Mouse (Mus musculus) adrenal gland, adult 8-10 months (tissue): ENCODE measurements around the gene Rcc1. TPM values are rescaled to one million over a fixed set of nuclear protein-coding genes. Genes with fewer than 3 reads are reported as not detected.
A peak's percentile ranks its signal among the peaks of the same experiment; 100 is the strongest.

ENCODE experiments used
- DNase-seq: peaks from one replicate; pipeline ENCODE4 v3.0.0; 2022
- total RNA-seq, 4 experiments: library from RNA; stranded (reverse); gene quantifications; 2 replicates each; pipeline ENCODE4 v1.2.4; 2022

Gene Rcc1
- total RNA-seq, 4 experiments from 2014 or later = 12.7 to 18.0 (median 15.7) TPM

- no peak for DNase-seq
Observed at GRCm38 (mm10) chr4:132355403-132355802, 2.0 kb upstream of the Rcc1 start.

DNA sequence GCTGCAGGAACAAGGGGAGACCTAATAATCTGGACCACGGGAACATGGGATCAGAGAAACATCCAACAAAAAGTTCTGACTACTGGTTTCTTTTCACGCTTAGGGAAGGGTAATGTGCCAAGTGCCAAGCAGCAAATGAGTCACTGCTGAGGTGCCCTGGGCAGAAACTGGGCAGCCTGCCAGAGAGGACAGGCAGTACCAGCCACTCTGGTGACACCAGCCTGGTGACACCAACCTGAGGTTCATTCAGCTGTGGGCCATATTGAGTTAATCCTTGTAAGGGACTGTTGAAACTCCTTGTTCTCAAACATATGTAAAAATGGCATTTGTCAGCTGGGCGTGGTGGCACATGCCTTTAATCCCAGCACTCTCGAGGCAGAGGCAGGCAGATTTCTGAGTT, 1.2 kb upstream of the Rcc1 start:
- peak; percentile 73 for DNase-seq

DNA sequence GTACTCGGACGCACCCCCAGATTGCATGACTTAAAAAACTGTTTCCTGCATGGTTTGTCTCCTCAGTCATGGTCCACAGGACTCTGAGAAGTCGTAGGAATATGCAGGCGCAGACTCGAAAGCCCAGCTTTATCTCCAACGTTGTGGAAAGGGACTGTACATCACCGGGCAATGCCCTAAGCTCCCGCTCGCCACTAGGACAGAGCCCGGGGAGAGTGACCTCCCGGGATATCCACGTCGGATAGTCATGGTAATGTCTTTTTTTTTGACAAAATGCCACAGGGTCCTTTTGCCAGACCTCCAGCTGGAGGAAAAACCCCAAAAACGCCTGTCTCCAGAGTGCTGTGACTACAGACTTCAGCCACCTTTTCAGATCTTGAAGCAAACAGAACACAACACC, 666 bp downstream of the Rcc1 start:
- no peak for DNase-seq

- no peak for DNase-seq
Observed at GRCm38 (mm10) chr4:132351401-132351800, 2.0 kb downstream of the Rcc1 start.

- DNase-seq = no peak
Observed at GRCm38 (mm10) chr4:132350854-132351253, 2.6 kb downstream of the Rcc1 start.

- no peak for DNase-seq
Observed at GRCm38 (mm10) chr4:132350123-132350740, 3.2 kb downstream of the Rcc1 start.

DNA sequence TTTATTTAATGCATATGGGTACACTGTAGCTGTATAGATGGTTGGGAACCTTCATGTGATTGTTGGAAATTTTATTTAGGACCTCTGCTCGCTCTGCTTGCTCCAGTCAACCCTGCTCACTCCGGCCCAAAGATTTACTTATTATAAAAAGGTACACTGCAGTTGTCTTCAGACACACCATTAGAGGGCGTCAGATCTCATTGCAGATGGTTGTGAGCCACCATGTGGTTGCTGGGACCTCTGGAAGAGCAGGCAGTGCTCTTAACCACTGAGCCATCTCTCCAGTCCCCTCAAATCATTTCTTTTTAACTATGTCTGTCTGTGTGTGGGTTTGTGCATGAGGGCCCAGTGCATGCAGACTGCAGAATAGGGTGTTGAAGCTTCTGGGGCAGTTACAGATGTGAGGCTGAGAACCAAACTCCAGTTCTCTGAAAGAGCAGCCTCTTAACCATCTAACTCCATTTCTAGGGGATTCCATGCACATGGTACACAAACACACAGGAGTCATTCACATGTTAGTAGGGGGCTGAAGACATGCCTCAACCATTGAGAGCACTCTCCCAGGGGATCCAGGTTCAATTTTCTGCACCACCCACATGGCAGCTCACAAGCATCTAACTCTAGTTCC, 3.8 kb downstream of the Rcc1 start:
- DNase-seq = no peak

GRCm38 (mm10) chr4:132346661-132347060, 6.7 kb downstream of the Rcc1 start:
- no peak for DNase-seq

GRCm38 (mm10) chr4:132346261-132346660, 7.1 kb downstream of the Rcc1 start:
- no peak for DNase-seq

- DNase-seq = no peak
Observed at GRCm38 (mm10) chr4:132345843-132346212, 7.6 kb downstream of the Rcc1 start.

DNA sequence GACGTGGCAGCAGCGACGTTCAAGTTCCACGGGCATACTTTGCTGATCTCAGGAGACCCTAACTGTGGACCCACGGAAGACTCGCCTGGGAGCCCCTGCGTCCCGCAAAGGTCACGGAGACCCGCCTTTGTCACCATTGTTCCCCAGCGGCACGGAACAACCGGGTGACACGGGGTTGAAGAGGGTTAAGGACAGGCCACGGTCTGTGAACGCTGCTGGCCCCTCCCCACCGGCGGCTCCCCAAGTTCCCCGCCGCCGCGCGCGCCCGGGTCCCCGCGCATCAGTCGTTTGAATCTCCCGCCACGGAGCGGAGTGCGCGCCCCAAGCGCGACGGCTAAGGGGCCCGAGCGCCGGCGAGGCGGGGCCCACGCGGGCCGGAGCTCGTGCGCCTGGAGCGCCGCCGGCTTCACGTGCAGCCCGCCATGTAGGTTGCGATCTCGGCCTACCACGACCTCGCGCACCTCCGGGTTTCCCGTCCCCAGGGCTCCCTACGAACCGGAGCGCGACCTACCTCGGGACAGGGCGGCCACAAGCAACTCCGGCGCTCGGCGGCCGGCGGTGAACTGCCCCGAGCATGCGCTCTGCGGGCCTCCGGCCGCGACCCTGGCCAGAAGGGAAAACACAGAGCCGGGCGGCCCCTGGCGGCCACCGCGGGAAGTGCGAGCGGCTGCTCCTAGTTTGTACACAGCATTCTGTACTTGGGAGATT, 8.1 kb downstream of the Rcc1 start:
- DNase-seq = peak; percentile 87

DNA sequence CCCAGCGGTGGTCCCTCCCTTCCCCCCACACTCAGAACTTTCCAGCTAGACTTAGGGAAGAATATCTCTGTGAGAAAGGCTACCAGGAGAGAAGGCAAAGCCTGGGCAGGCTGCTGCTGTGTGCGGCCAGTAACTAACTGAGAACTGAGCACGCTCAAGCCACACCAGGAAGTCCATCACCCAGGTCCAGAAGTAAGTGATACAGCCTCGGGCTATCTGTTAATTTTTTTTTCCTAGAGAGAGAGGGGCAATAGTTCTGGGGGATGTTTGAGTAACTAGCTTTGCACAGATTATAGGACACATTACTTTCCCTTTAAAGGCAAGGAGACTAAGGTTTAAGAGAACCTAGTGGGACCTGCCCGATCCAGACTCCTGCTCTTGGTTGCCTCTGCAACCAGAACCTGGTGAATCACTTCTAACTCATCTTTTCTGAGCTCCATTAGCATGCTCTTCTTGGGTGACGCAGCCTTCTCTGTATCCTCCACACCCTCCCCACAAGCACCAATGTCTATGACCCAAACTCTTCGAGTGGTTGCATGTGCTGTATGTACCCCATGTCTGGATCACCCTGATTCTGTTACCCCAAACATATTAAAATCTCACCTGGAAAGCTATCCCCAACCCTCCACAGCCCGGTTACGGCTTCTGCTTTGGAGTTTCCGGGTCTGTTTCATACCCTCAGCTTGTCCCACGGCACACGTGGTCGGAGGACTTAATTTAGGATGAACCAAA, 8.8 kb downstream of the Rcc1 start:
- DNase-seq = no peak

DNA sequence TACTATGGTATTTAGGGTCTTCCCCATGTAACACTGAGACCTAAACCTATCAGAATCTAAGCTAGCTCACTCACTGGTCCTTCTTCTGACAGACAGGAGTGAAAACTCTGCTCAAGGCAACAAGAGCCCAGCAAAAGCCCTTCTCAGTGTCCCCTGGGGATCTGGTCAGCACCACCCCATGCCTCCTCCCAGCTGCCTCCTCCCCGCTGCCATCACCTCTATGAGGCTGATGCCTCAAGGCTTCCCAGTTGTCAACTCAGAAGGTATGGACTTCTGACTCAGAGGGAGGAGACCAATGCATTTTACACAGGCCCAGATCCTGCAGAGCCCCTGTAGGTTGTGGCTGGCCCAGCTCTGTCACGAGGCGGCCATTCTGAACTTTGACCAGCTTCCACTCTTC, 12.0 kb downstream of the Rcc1 start:
- DNase-seq = no peak

- DNase-seq = no peak
Observed at GRCm38 (mm10) chr4:132338943-132339342, 14.5 kb downstream of the Rcc1 start.

- no peak for DNase-seq
Observed at GRCm38 (mm10) chr4:132332880-132333279, 20.5 kb downstream of the Rcc1 start.

DNA sequence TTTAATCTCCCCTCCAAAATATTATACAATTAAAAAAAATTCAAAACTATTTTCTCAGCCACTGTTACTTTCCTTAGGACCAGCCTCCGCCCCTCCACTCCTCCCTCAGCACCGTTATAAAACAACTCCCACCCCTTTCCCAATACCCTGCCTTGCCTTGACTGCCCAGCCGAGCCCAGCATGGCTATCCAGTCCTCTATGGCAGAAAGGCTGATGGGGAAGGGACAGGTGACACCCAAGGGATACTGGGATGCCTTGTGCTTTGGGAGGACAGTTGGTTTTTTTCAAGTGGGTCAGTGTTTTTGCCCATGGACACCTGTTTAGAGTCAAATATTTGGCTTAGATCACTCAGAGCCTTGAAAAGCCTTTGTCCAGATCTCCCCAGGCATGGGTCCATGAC, 21.4 kb downstream of the Rcc1 start:
- no peak for DNase-seq

DNA sequence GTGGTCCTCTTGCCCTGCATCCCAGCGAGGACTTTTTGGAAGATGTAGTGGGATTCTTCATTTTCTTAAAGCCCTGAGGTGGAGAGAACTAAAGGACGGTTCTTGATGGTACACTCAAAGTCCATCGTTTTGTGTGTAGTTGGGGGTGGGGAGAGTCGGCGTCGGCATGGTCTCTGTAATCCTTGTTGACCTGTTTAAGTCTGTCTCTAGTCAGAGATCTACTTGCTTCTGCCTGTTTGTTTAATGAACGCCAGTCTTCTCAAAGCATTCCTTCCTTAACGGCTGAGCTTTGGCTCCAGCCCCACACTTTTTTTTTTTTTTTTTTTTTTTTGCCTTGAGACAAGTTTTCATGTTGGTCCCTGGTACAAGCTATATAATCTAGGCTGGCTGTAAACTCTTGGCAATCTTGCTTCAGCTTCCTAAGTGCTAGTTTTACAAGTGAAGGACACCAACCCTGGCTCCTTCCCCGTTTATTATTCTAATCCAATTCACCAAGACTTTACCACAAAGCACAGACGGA, 23.5 kb downstream of the Rcc1 start:
- no peak for DNase-seq

DNA sequence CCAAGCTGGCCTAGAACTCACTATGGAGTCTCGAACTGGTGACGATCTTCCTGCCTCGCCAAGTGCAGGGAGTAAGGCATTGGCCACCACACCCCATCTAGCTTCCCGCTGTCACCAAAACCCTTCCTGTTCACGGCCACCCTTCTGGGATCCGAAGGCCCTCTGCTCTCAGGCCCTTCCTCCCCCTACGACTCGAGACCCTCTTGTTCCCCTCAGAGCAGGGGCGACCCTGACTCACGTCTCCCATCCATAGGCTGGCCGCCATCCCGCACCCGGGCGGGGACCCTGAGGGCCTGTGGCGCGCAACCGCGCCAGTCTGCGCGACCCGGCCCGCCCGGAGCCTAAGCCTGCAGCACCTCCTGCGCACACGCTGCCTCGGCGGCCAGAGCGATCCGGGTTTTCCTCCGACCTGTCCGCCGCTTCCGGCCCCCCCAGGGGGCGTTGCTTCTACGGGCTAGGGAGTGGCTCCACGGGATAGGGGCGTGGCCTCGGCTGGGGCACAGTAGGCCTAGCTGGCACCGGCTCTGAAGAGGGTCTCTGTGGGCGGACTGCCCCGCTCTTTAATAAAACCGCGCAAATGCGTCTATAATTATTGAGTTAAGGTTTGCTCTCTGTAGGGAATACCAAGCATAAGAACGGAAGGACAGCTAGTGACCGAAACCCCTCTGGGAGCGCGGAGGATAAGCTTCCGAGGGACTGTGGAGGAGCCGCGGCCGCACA, 24.1 kb downstream of the Rcc1 start, which contains the start of gene Trnau1ap:
Gene Trnau1ap, minus strand, starts transcription at position 424 of the 720 bp plus-strand sequence.
- DNase-seq = peak; percentile 87

DNA sequence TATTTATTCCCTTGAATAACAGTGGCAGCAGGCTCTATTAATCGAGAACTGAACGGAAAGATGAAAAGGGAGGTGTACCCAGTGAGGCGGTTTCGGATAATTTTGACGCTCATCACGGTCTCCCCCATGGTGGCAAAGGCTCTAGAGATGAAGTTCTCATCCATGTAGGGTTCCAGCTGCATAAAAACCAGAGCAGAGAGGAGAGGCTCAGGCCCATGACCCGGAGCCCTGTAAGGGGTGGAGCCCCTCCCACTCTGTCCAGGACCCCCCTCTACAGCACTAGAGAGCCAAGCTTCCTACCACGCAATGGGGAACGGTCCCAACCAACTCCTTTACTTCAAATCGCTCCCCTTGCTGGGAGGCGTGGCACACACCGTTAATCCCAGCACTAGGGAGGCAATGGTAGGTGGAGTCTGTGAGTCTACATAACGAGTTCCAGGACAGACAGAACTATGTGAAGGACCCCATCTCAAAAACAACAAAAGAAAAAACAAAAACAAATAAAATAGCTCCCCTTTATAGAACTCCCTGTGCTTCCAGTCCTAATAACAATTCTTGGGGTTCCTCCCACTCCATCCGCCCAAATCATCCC, 24.9 kb downstream of the Rcc1 start:
- DNase-seq = no peak

DNA sequence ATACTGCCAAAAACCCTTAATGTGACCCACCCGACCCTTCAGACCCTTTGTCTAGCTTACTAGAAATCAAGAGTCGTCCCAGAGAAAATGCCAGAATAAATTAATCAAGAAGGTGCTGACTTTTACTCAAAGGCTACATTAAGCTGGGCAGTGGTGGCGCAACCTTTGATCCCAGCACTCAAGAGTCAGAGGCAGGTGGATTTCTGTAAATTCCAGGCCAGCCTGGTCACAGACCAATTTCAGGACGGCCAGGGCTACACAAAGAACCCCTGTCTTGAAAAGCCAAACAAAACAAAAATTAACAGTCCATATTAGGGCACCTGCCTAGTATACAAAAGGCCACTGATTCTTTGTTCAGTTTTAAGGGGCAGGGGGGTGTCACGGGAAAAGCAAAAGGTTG, 26.9 kb downstream of the Rcc1 start:
- DNase-seq = no peak

- no peak for DNase-seq
Observed at GRCm38 (mm10) chr4:132315711-132316110, 37.7 kb downstream of the Rcc1 start.

DNA sequence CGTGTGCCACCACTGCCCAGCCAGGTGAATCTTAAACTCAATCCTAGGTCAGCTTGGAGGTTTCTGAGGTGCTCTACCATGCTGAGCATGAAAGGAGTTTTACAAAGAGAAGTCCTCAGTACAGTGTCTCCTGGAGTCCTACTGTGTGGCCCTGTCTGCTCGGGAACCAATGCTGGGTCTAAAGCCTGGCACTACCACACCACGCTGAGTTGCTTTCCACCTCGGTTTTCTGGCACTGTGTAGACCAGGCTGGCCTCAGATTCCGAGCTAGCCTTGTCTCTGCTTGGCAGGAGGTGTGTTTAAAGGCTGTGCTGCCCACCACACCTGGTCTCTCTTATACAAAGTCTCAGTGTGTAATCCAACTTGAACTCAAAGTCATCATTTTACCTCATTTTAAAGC, 40.8 kb downstream of the Rcc1 start:
- no peak for DNase-seq
